Mouse (Mus musculus): ENCODE measurements around the gene Dhcr24.

- TF ChIP-seq CTCF (IDR thresholded peaks at IDR 0.05; ENCODE audit: low read depth, low read length): no peak
- no peak for TF ChIP-seq POLR2A (IDR thresholded peaks at IDR 0.05; ENCODE audit: borderline replicate concordance, low read depth, low read length)
Observed at GRCm38 (mm10) chr4:106624271-106624670, 63.4 kb downstream of the Dhcr24 start.
